Mouse (Mus musculus) heart, postnatal 0 days (tissue): Measurements from ENCODE around the gene Cdkal1.

Experiments
- CTCF ChIP-seq: IDR thresholded peaks from 2 replicates; pipeline ENCODE4 v1.5.1; 2016; ENCODE audit warnings: antibody characterized with exemption, control low read depth, low read depth
- EP300 ChIP-seq: IDR thresholded peaks from 2 replicates; pipeline ENCODE4 v1.6.1; 2016; ENCODE audit warnings: antibody characterized with exemption, low read depth

DNA sequence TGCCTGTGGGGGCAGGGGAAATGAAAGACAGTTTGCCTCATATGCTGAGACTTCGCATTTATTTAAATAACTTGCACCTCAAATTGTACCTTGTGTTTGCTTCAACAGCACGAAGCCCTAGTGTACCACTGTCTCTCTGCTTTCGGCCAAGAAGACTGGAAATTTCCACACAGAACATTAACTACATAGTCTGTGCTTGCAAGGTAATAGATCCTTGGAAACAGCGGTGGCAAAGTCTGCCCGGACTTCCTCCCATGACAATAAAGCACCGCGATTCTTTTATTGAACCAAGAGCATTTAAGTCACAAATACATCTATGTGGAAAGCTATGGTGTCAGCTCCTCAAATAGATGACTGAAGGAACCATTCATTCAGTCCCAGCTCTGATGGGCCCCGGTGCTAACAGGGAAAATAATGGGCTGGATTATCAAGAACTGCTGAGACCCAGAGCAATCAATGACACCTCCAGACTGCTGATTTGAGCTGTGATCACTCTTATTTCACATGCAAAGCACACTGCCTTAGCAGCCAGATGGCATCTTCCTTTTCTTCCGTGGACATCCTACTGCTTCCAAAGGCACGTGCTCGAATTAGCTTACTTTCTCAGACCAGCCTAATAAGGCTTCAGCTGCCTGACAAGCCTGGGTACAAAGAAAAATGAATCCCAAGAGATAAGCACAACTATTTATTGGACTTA, 591.3 kb downstream of the Cdkal1 start:
- TF ChIP-seq EP300, result no peak
- no peak for TF ChIP-seq CTCF
